Comparison of ENCODE assay signal across 9 mouse cellular contexts in the genomic region with DNA sequence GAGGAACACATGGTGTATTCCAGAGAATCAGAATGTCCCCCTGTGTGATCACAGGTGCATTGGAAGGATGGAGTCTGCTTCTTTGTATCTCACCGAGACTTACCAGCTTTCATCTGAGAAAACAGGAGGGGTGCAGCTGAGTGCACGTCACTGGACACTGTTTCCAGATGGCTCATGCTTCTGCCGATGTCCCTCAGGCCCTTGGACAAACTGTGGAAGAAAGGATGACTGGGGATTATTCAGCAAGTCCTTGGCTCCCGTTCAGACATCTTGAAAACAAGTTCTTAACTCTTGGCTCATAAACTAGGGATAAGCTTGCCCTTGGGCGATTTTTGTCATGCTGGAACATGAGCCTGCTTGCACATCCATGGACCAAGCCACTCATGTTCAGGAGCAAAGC. TPM values are rescaled to one million over a fixed set of nuclear protein-coding genes. Genes with fewer than 3 reads are reported as not detected.
DNase-seq lines count a peak whose midpoint lies in the region; ATAC-seq and TF ChIP-seq lines count a peak whose summit lies in the region.
"Had no signal": no experiment of that assay in that cellular context is flagged by ENCODE, and none has a peak within 500 bp of the region (broad histone marks: within the 10 kb centered on the region; RNA-seq: fewer than 3 reads in every experiment).

No protein-coding gene starts in this region.

- H3K27ac ChIP-seq in hindbrain, embryonic 16.5 days (ENCODE audit: low read depth, low read length): 0 out of 2 replicates have a peak overlapping the region, but pooled peaks have one; percentile 17
- no peak overlapping the region for H3K27ac ChIP-seq in hindbrain, embryonic 10.5 days

- H3K36me3 ChIP-seq in hindbrain, embryonic 16.5 days (ENCODE audit: control insufficient read depth, insufficient read depth, low read length): no peaks in the 10 kb centered on the region
- H3K36me3 ChIP-seq in hindbrain, embryonic 10.5 days: no peaks in the 10 kb centered on the region
- H3K36me3 ChIP-seq: G1E had no signal

- CTCF ChIA-PET in Patski (lab: Charles Lee): interaction anchor here (0.8 to 3.1 kb wide), 12 partner anchors 10 to 104 kb away, joined by 3 to 21 read pairs (median 3); no protein-coding TSS in a partner anchor

- H3K4me2 ChIP-seq in hindbrain, embryonic 16.5 days (ENCODE audit: low read length): no peak overlapping the region

- H3K4me1 ChIP-seq in hindbrain, embryonic 16.5 days (ENCODE audit: control insufficient read depth, insufficient read depth, low read depth, low read length): peaks cover 4% of the 10 kb centered on the region; the same call in 1 of the 2 replicates
- H3K4me1 ChIP-seq in hindbrain, embryonic 10.5 days (replicated peaks): no peaks in the 10 kb centered on the region

- H3K9me3 ChIP-seq in hindbrain, embryonic 16.5 days (ENCODE audit: control insufficient read depth, low read length): peaks cover 2% of the 10 kb centered on the region
- H3K9me3 ChIP-seq in hindbrain, embryonic 10.5 days: peaks cover 14% of the 10 kb centered on the region; the same call in 1 of the 2 replicates

- intact Hi-C loops in heart, postnatal 10 days (cut with DNase I): no loop called here

- in situ Hi-C loops in Patski (cut with MboI; ENCODE audit: low pct_unique_long_range_greater_than_20kb): no loop called here

- DNase-seq in hindbrain, embryonic 10.5 days (ENCODE audit: low spot score): no peak
- peak; percentile 72 for DNase-seq in 3134 (ENCODE audit: extremely low read depth, insufficient read length, low spot score)
- DNase-seq in Patski (ENCODE audit: low read depth, low spot score): peak; percentile 91
- DNase-seq in heart, postnatal 10 days: peak; percentile 75 to 76
- no peak for DNase-seq in neural tube, embryonic 10.5 days (ENCODE audit: extremely low spot score, low spot score)
- no peak for DNase-seq in layer of hippocampus, adult 9-11 months
- DNase-seq: thymus, postnatal 25 days had no signal

- no peaks in the 10 kb centered on the region for H3K27me3 ChIP-seq in hindbrain, embryonic 16.5 days (replicated peaks; ENCODE audit: control insufficient read depth, insufficient read depth, low read length)
- H3K27me3 ChIP-seq in hindbrain, embryonic 10.5 days (ENCODE audit: insufficient read depth, poor library complexity, severe bottlenecking): no peaks in the 10 kb centered on the region
- H3K27me3 ChIP-seq in Patski: no peaks in the 10 kb centered on the region

- no peak overlapping the region for H3K9ac ChIP-seq in hindbrain, embryonic 16.5 days (ENCODE audit: low read depth, low read length)

- WGBS in hindbrain, embryonic 16.5 days: 52% methylated on average over 5 of the region's 5 CpGs
- 81% methylated on average over 5 of the region's 5 CpGs for WGBS in hindbrain, embryonic 10.5 days

- ATAC-seq in hindbrain, embryonic 16.5 days: peak; percentile 82
- ATAC-seq in Patski: peak; percentile 64

- H3K4me3 ChIP-seq in hindbrain, embryonic 16.5 days (ENCODE audit: low read length): no peak overlapping the region
- no peak overlapping the region for H3K4me3 ChIP-seq in hindbrain, embryonic 10.5 days

- POLR2A ChIA-PET in Patski (lab: Charles Lee): interaction anchor here (1.6 kb wide), 1 partner anchor 12 kb away, joined by 7 read pairs; no protein-coding TSS in a partner anchor

- TF ChIP-seq CTCF in Patski (IDR thresholded peaks at IDR 0.05): no peak

RNA-seq across cellular contexts. Expression of a gene that starts 8.2 kb away (rescaled TPM):
- polyA plus RNA-seq in hindbrain, embryonic 16.5 days (2015; fragmentation: Nextera tagmentation; extraction: Ambion mirVana): 6.4 and 6.5 TPM in 2 replicates
- polyA plus RNA-seq in hindbrain, embryonic 10.5 days (2016; fragmentation: Nextera tagmentation; extraction: Ambion mirVana): 0.37 and 0.61 TPM in 2 replicates
- 0.13 TPM for polyA plus RNA-seq in Patski (2021)
- 10 to 100 TPM; 18.3 to 22.4 TPM for total RNA-seq in heart, postnatal 10 days (2021)
- polyA plus RNA-seq: G1E had no signal

RNA-seq across cellular contexts. Expression of a gene that starts 36.1 kb away (rescaled TPM):
- polyA plus RNA-seq in hindbrain, embryonic 16.5 days (2015; fragmentation: Nextera tagmentation; extraction: Ambion mirVana): 0.82 and 1.4 TPM in 2 replicates
- 1.1 and 2.9 TPM in 2 replicates for polyA plus RNA-seq in hindbrain, embryonic 10.5 days (2016; fragmentation: Nextera tagmentation; extraction: Ambion mirVana)
- 0.74 TPM for polyA plus RNA-seq in Patski (2021)
- not detected for total RNA-seq in heart, postnatal 10 days (2021)
- polyA plus RNA-seq: G1E had no signal

Comparison
In these comparisons a context has a peak if more than half of its experiments do, and no peak if none do; other contexts are left out.
1. DNase-seq: peak in 3134 (single experiment), Patski (single experiment) and heart, postnatal 10 days (2 of 2); none in hindbrain, embryonic 10.5 days (single experiment), neural tube, embryonic 10.5 days (single experiment) and layer of hippocampus, adult 9-11 months (single experiment).